Mouse (Mus musculus): ENCODE results near the gene Dcun1d1.

GRCm38 (mm10) chr3:35957230-35957629 is 20.0 kb upstream of the Dcun1d1 start:
- TF ChIP-seq GATA1 (IDR thresholded peaks at IDR 0.05; ENCODE audit: borderline replicate concordance, low read length), result no peak
- TF ChIP-seq FLI1 (IDR thresholded peaks at IDR 0.05; ENCODE audit: low read length), result no peak

Data from megakaryocyte, embryonic 14.5 days (primary cell).